Mouse (Mus musculus): ENCODE measurements at regions not wholly inside any gene's neighbourhood (a gene's known extent, or its start where the extent isn't known, plus 50 kb on each side); places are given as distances from the start of the nearest gene placed in this dataset.

GRCm38 (mm10) chr13:16100253-16100652 lies 88.6 kb downstream of the Inhba start:
- no peak overlapping the region for H3K4me3 ChIP-seq
- H3K27me3 ChIP-seq (ENCODE audit: low read depth, poor library complexity, severe bottlenecking): no peaks in the 10 kb centered on the region
- 88% methylated on average over 15 of the region's 15 CpGs for WGBS
- no peak for DNase-seq (ENCODE audit: low spot score)
- H3K9me3 ChIP-seq (replicated peaks): peaks cover 28% of the 10 kb centered on the region
- no peak overlapping the region for H3K27ac ChIP-seq (replicated peaks)
- no peaks in the 10 kb centered on the region for H3K36me3 ChIP-seq
- H3K4me1 ChIP-seq: no peaks in the 10 kb centered on the region

GRCm38 (mm10) chr13:16114837-16115236 lies 103.2 kb downstream of the Inhba start:
- no peak overlapping the region for H3K27ac ChIP-seq (replicated peaks)
- 0 out of 2 replicates have a peak, but pooled peaks cover 3% of the 10 kb centered on the region for H3K4me1 ChIP-seq
- no peaks in the 10 kb centered on the region for H3K36me3 ChIP-seq
- no peak for DNase-seq (ENCODE audit: low spot score)
- H3K27me3 ChIP-seq (ENCODE audit: low read depth, poor library complexity, severe bottlenecking): no peaks in the 10 kb centered on the region
- WGBS: 69% methylated on average over 2 of the region's 2 CpGs
- no peak overlapping the region for H3K4me3 ChIP-seq
- no peaks in the 10 kb centered on the region for H3K9me3 ChIP-seq (replicated peaks)

GRCm38 (mm10) chr13:16146686-16147085 lies 135.0 kb downstream of the Inhba start:
- no peak overlapping the region for H3K4me3 ChIP-seq
- no peaks in the 10 kb centered on the region for H3K36me3 ChIP-seq
- no peak for DNase-seq (ENCODE audit: low spot score)
- H3K4me1 ChIP-seq: no peaks in the 10 kb centered on the region
- no peak overlapping the region for H3K27ac ChIP-seq (replicated peaks)
- H3K9me3 ChIP-seq (replicated peaks): no peaks in the 10 kb centered on the region
- no peaks in the 10 kb centered on the region for H3K27me3 ChIP-seq (ENCODE audit: low read depth, poor library complexity, severe bottlenecking)

GRCm38 (mm10) chr13:16154926-16155325 lies 143.3 kb downstream of the Inhba start:
- H3K9me3 ChIP-seq (replicated peaks): no peaks in the 10 kb centered on the region
- no peaks in the 10 kb centered on the region for H3K27me3 ChIP-seq (ENCODE audit: low read depth, poor library complexity, severe bottlenecking)
- H3K36me3 ChIP-seq: no peaks in the 10 kb centered on the region
- WGBS: 86% methylated on average over 1 of the region's 1 CpGs
- DNase-seq (ENCODE audit: low spot score): no peak
- H3K4me3 ChIP-seq: no peak overlapping the region
- no peak overlapping the region for H3K27ac ChIP-seq (replicated peaks)
- H3K4me1 ChIP-seq: no peaks in the 10 kb centered on the region

- WGBS: 87% methylated on average over 5 of the region's 5 CpGs
- H3K27ac ChIP-seq (replicated peaks): no peak overlapping the region
Measured at GRCm38 (mm10) chr13:16165204-16165894, 153.7 kb downstream of the Inhba start.

GRCm38 (mm10) chr13:16196692-16197091 lies 185.0 kb downstream of the Inhba start:
- H3K4me3 ChIP-seq: no peak overlapping the region
- no peaks in the 10 kb centered on the region for H3K4me1 ChIP-seq
- 92% methylated on average over 1 of the region's 1 CpGs for WGBS
- H3K36me3 ChIP-seq: no peaks in the 10 kb centered on the region
- H3K27me3 ChIP-seq (ENCODE audit: low read depth, poor library complexity, severe bottlenecking): no peaks in the 10 kb centered on the region
- H3K27ac ChIP-seq (replicated peaks): no peak overlapping the region
- H3K9me3 ChIP-seq (replicated peaks): no peaks in the 10 kb centered on the region
- no peak for DNase-seq (ENCODE audit: low spot score)

More at GRCm38 (mm10) chr13:16165204-16165894, 153.7 kb downstream of the Inhba start:
- DNase-seq (ENCODE audit: low spot score): no peak
- Histone ChIP-seq H3K36me3 (no peaks in the 10 kb centered on the region), H3K27me3 (ENCODE audit: low read depth, poor library complexity, severe bottlenecking) (no peaks in the 10 kb centered on the region), H3K9me3 (replicated peaks) (no peaks in the 10 kb centered on the region), H3K4me3 (no peak overlapping the region), H3K4me1 (no peaks in the 10 kb centered on the region)

GRCm38 (mm10) chr13:16200046-16200445 lies 188.4 kb downstream of the Inhba start:
- no peak for DNase-seq (ENCODE audit: low spot score)
- Histone ChIP-seq H3K36me3 (no peaks in the 10 kb centered on the region), H3K4me3 (no peak overlapping the region), H3K27me3 (ENCODE audit: low read depth, poor library complexity, severe bottlenecking) (no peaks in the 10 kb centered on the region), H3K27ac (replicated peaks) (no peak overlapping the region), H3K9me3 (replicated peaks) (no peaks in the 10 kb centered on the region), H3K4me1 (no peaks in the 10 kb centered on the region)
- WGBS: 92% methylated on average over 1 of the region's 1 CpGs

- Histone ChIP-seq H3K36me3 (no peaks in the 10 kb centered on the region), H3K9me3 (replicated peaks) (no peaks in the 10 kb centered on the region), H3K4me3 (no peak overlapping the region), H3K4me1 (no peaks in the 10 kb centered on the region), H3K27me3 (ENCODE audit: low read depth, poor library complexity, severe bottlenecking) (no peaks in the 10 kb centered on the region), H3K27ac (replicated peaks) (no peak overlapping the region)
- DNase-seq (ENCODE audit: low spot score): no peak
- 89% methylated on average over 3 of the region's 3 CpGs for WGBS
Measured at GRCm38 (mm10) chr13:16203147-16203546, 191.5 kb downstream of the Inhba start.

GRCm38 (mm10) chr13:16204097-16204496 lies 192.4 kb downstream of the Inhba start:
- H3K4me1 ChIP-seq: no peaks in the 10 kb centered on the region
- no peaks in the 10 kb centered on the region for H3K36me3 ChIP-seq
- DNase-seq (ENCODE audit: low spot score): no peak
- H3K27ac ChIP-seq (replicated peaks): no peak overlapping the region
- WGBS: 87% methylated on average over 5 of the region's 5 CpGs
- no peaks in the 10 kb centered on the region for H3K9me3 ChIP-seq (replicated peaks)
- H3K27me3 ChIP-seq (ENCODE audit: low read depth, poor library complexity, severe bottlenecking): no peaks in the 10 kb centered on the region
- H3K4me3 ChIP-seq: no peak overlapping the region

- no peaks in the 10 kb centered on the region for H3K27me3 ChIP-seq (ENCODE audit: low read depth, poor library complexity, severe bottlenecking)
- H3K9me3 ChIP-seq (replicated peaks): no peaks in the 10 kb centered on the region
- no peak overlapping the region for H3K27ac ChIP-seq (replicated peaks)
- WGBS: 76% methylated on average over 2 of the region's 2 CpGs
- no peaks in the 10 kb centered on the region for H3K36me3 ChIP-seq
- H3K4me3 ChIP-seq: no peak overlapping the region
- DNase-seq (ENCODE audit: low spot score): no peak
- no peaks in the 10 kb centered on the region for H3K4me1 ChIP-seq
Measured at GRCm38 (mm10) chr13:16211482-16211881, 199.8 kb downstream of the Inhba start.

GRCm38 (mm10) chr13:16219877-16220276 lies 208.2 kb downstream of the Inhba start:
- Histone ChIP-seq H3K36me3 (no peaks in the 10 kb centered on the region), H3K27me3 (ENCODE audit: low read depth, poor library complexity, severe bottlenecking) (no peaks in the 10 kb centered on the region), H3K4me1 (no peaks in the 10 kb centered on the region), H3K9me3 (replicated peaks) (no peaks in the 10 kb centered on the region), H3K27ac (replicated peaks) (no peak overlapping the region), H3K4me3 (no peak overlapping the region)
- DNase-seq (ENCODE audit: low spot score): no peak

GRCm38 (mm10) chr13:16222942-16223600 lies 211.4 kb downstream of the Inhba start:
- H3K36me3 ChIP-seq: no peaks in the 10 kb centered on the region
- no peak for DNase-seq (ENCODE audit: low spot score)
- WGBS: 80% methylated on average over 5 of the region's 5 CpGs
- no peak overlapping the region for H3K27ac ChIP-seq (replicated peaks)
- H3K9me3 ChIP-seq (replicated peaks): no peaks in the 10 kb centered on the region
- no peaks in the 10 kb centered on the region for H3K27me3 ChIP-seq (ENCODE audit: low read depth, poor library complexity, severe bottlenecking)
- H3K4me1 ChIP-seq: no peaks in the 10 kb centered on the region
- no peak overlapping the region for H3K4me3 ChIP-seq

- H3K27ac ChIP-seq (replicated peaks): no peak overlapping the region
- 79% methylated on average over 3 of the region's 3 CpGs for WGBS
- H3K27me3 ChIP-seq (ENCODE audit: low read depth, poor library complexity, severe bottlenecking): no peaks in the 10 kb centered on the region
- H3K4me1 ChIP-seq: no peaks in the 10 kb centered on the region
- DNase-seq (ENCODE audit: low spot score): no peak
- no peak overlapping the region for H3K4me3 ChIP-seq
- no peaks in the 10 kb centered on the region for H3K9me3 ChIP-seq (replicated peaks)
- no peaks in the 10 kb centered on the region for H3K36me3 ChIP-seq
Measured at GRCm38 (mm10) chr13:16261145-16261544, 249.5 kb downstream of the Inhba start.
